ENCODE assay signal across 8 mouse cellular contexts in the genomic region with DNA sequence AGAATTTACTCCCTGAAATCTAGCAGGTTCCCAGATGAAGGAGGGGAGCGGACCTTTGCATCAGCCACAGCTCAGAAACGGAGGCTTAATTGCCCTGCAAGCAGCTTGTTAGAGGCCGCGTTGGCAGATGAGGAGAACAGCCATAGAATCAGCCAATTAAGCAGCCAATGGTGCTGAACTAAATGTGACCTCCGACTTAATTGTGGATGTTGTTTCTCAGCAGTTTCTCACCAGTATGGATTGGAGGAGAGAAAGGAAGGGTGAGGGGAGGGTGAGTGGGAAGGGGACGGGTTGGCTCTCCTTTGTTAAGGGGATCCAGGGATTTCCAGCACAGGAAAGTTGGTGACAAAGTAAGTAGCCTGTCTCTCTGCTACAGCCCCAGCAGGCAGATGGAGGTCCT.
DNase-seq lines count a peak whose midpoint lies in the region.

No protein-coding gene starts in this region.

- peak; percentile 17 for DNase-seq in kidney, adult 11 months
- DNase-seq in kidney, postnatal 10 days = no peak
- peak; percentile 59 for DNase-seq in forelimb bud, embryonic 11.5 days (ENCODE audit: low read depth, low spot score)
- peak; percentile 25 to 50 for DNase-seq in kidney, postnatal 4 days
- DNase-seq in retina, postnatal 1 day = peak; percentile 92
- no peak for DNase-seq in B cell, adult 2 months
- no peak for DNase-seq in thymus, postnatal 10 days (ENCODE audit: low spot score in 2 of 2)
- DNase-seq in lung, postnatal 4 days = no peak

Comparison
In these comparisons a context has a peak if more than half of its experiments do, and no peak if none do; other contexts are left out.
1. DNase-seq: peak in kidney, adult 11 months (single experiment), forelimb bud, embryonic 11.5 days (single experiment), kidney, postnatal 4 days (2 of 2) and retina, postnatal 1 day (single experiment); none in kidney, postnatal 10 days (single experiment), B cell, adult 2 months (0 of 2), thymus, postnatal 10 days (0 of 2) and lung, postnatal 4 days (0 of 2).